18 mouse cellular contexts compared by ENCODE assay signal in genomic region chr4:77664761-77665160, GRCm38 (mm10).
DNase-seq lines count a peak whose midpoint lies in the region; ATAC-seq and TF ChIP-seq lines count a peak whose summit lies in the region.
"Had no signal": no experiment of that assay in that cellular context is flagged by ENCODE, and none has a peak within 500 bp of the region (broad histone marks: within the 10 kb centered on the region; RNA-seq: fewer than 3 reads in every experiment).

No protein-coding gene starts in this region.

- H3K4me2 ChIP-seq in forebrain, embryonic 16.5 days (ENCODE audit: low read length) = no peak overlapping the region
- H3K4me2 ChIP-seq in forebrain, postnatal 0 days (ENCODE audit: low read depth) = no peak overlapping the region
- H3K4me2 ChIP-seq: embryonic facial prominence, embryonic 12.5 days; forebrain, embryonic 13.5 days; forebrain, embryonic 15.5 days had no signal

- WGBS in forebrain, embryonic 16.5 days = 66% methylated on average over 2 of the region's 2 CpGs
- WGBS in forebrain, postnatal 0 days = 60% methylated on average over 2 of the region's 2 CpGs

- H3K27me3 ChIP-seq in forebrain, embryonic 16.5 days (replicated peaks; ENCODE audit: control insufficient read depth, insufficient read depth, low read length) = no peaks in the 10 kb centered on the region
- no peaks in the 10 kb centered on the region for H3K27me3 ChIP-seq in forebrain, postnatal 0 days (ENCODE audit: insufficient read depth, low read length)
- H3K27me3 ChIP-seq: embryonic facial prominence, embryonic 12.5 days; forebrain, embryonic 13.5 days; forebrain, embryonic 15.5 days; Patski had no signal

- 0 out of 2 replicates have a peak, but pooled peaks have one; percentile 31 for ATAC-seq in forebrain, embryonic 16.5 days
- ATAC-seq in forebrain, postnatal 0 days = no peak
- ATAC-seq: activated CD4-positive, CD25-positive, alpha-beta regulatory T cell, adult 4 months; forebrain, embryonic 13.5 days; forebrain, embryonic 15.5 days; Patski had no signal

- H3K9me3 ChIP-seq in forebrain, embryonic 16.5 days (ENCODE audit: control insufficient read depth, low read length) = no peaks in the 10 kb centered on the region
- H3K9me3 ChIP-seq in forebrain, postnatal 0 days (ENCODE audit: low read length) = no peaks in the 10 kb centered on the region
- H3K9me3 ChIP-seq: embryonic facial prominence, embryonic 10.5 days; embryonic facial prominence, embryonic 12.5 days; forebrain, embryonic 13.5 days; forebrain, embryonic 15.5 days had no signal

- no peak overlapping the region for H3K4me3 ChIP-seq in forebrain, embryonic 16.5 days (replicated peaks; ENCODE audit: low read length)
- H3K4me3 ChIP-seq in forebrain, postnatal 0 days (ENCODE audit: low read depth, low read length) = no peak overlapping the region
- H3K4me3 ChIP-seq: embryonic facial prominence, embryonic 10.5 days; embryonic facial prominence, embryonic 12.5 days; forebrain, embryonic 13.5 days; forebrain, embryonic 15.5 days had no signal

- no peak overlapping the region for H3K9ac ChIP-seq in forebrain, embryonic 16.5 days (replicated peaks; ENCODE audit: low read depth, low read length)
- H3K9ac ChIP-seq in forebrain, postnatal 0 days = no peak overlapping the region
- H3K9ac ChIP-seq: embryonic facial prominence, embryonic 12.5 days; forebrain, embryonic 13.5 days; forebrain, embryonic 15.5 days had no signal

- intact Hi-C loops in left cerebral cortex, postnatal 4 days (cut with DNase I) = no loop called here
- intact Hi-C loops in left cerebral cortex, postnatal 25 days (cut with DNase I) = no loop called here

- no peak overlapping the region for H3K27ac ChIP-seq in forebrain, embryonic 16.5 days (ENCODE audit: low read length)
- H3K27ac ChIP-seq in forebrain, postnatal 0 days (ENCODE audit: low read depth, low read length) = no peak overlapping the region
- H3K27ac ChIP-seq: embryonic facial prominence, embryonic 10.5 days; embryonic facial prominence, embryonic 12.5 days; forebrain, embryonic 13.5 days; forebrain, embryonic 15.5 days had no signal

- DNase-seq in cerebellum, postnatal 14 days = peak; percentile 7 to 74
- DNase-seq in cerebellum, adult 11 months = no peak
- DNase-seq in forebrain, postnatal 0 days = no peak
- DNase-seq in left cerebral cortex, postnatal 4 days = peak; percentile 2
- DNase-seq in left cerebral cortex, postnatal 25 days (ENCODE audit: low spot score in 2 of 2) = no peak
- no peak for DNase-seq in gastrocnemius, postnatal 10 days
- DNase-seq: adrenal gland, adult 8-10 months; adrenal gland, postnatal 14 days; adrenal gland, postnatal 36 days; cerebellum, adult 18-20 months; cerebellum, adult 9-10 months had no signal

- H3K36me3 ChIP-seq in forebrain, embryonic 16.5 days (ENCODE audit: control insufficient read depth, insufficient read depth) = no peaks in the 10 kb centered on the region
- H3K36me3 ChIP-seq in forebrain, postnatal 0 days (ENCODE audit: insufficient read depth) = no peaks in the 10 kb centered on the region
- H3K36me3 ChIP-seq: embryonic facial prominence, embryonic 10.5 days; embryonic facial prominence, embryonic 12.5 days; forebrain, embryonic 15.5 days had no signal

- TF ChIP-seq CTCF in forebrain, postnatal 0 days (IDR thresholded peaks at IDR 0.05; ENCODE audit: low read depth) = no peak

- H3K4me1 ChIP-seq in forebrain, embryonic 16.5 days (replicated peaks; ENCODE audit: control insufficient read depth, insufficient read depth, low read length) = no peaks in the 10 kb centered on the region
- H3K4me1 ChIP-seq in forebrain, postnatal 0 days (ENCODE audit: insufficient read depth) = no peaks in the 10 kb centered on the region
- H3K4me1 ChIP-seq: embryonic facial prominence, embryonic 10.5 days; embryonic facial prominence, embryonic 12.5 days; forebrain, embryonic 13.5 days; forebrain, embryonic 15.5 days had no signal

Comparison
In these comparisons a context has a peak if more than half of its experiments do, and no peak if none do; other contexts are left out.
1. DNase-seq: peak in cerebellum, postnatal 14 days (2 of 2) and left cerebral cortex, postnatal 4 days (single experiment); none in cerebellum, adult 11 months (single experiment), forebrain, postnatal 0 days (single experiment), left cerebral cortex, postnatal 25 days (0 of 2) and gastrocnemius, postnatal 10 days (single experiment).